Mouse (Mus musculus): ENCODE data around the gene Parp8.

Gene Parp8

DNA sequence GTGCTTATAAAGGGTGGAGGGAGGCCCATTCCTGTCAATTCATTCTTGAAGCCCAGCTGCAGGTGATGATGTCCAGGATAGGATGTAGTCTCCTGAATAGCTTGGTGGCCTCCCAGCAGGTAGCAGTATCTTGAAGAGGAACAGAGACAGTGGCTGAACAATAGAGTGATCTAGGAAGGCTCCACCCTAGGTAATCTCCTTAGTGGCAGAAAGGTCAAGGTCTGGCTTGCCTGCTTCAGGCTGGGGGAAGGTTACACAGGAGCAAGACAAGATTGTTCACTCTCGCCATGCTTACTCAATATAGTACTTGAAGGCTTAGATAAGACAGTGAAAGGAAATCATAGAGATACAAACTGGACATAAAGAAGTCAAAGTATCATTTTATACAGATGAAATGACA, 213.9 kb downstream of the Parp8 start:
- DNase-seq, result no peak
